Mouse (Mus musculus) splenic B cell, adult 2 months (primary cell): ENCODE data around the gene Olfr1477.
"Not testable (repeated sequence)": the region's sequence is repeated elsewhere in the genome, so short reads cannot be mapped to it uniquely, and the experiment has no call there.

Experiments used
- DNase-seq: peaks from one replicate; pipeline ENCODE4 v3.0.0-alpha.2; 2011; ENCODE audit warnings: low read depth, low spot score
- H3K27me3 ChIP-seq: 2 replicates; pipeline ENCODE4 v1.6.1; 2012; ENCODE audit warnings: mild to moderate bottlenecking, low read length, moderate library complexity, mixed read lengths; ENCODE audit not compliant: control insufficient read depth, poor library complexity, insufficient read depth, severe bottlenecking
- H3K36me3 ChIP-seq: 2 replicates; pipeline ENCODE4 v1.6.1; 2012; ENCODE audit warnings: mild to moderate bottlenecking, low read length, moderate library complexity, mixed read lengths; ENCODE audit not compliant: control insufficient read depth, poor library complexity, insufficient read depth, severe bottlenecking

Gene Olfr1477

GRCm38 (mm10) chr19:13500246-13500645 lies at the start of gene Olfr1477:
Gene Olfr1477 (plus strand): TSS chr19:13500546.
- Histone ChIP-seq H3K27me3 (no peaks in the 10 kb centered on the region), H3K36me3 (no peaks in the 10 kb centered on the region)
- no peak for DNase-seq

GRCm38 (mm10) chr19:13455986-13456385 lies 44.4 kb upstream of the Olfr1477 start, which contains the start of gene Olfr1472:
Gene Olfr1472 (minus strand): TSS chr19:13456086.
- no peaks in the 10 kb centered on the region for H3K27me3 ChIP-seq
- H3K36me3 ChIP-seq, result no peaks in the 10 kb centered on the region
- DNase-seq, result no peak

DNA sequence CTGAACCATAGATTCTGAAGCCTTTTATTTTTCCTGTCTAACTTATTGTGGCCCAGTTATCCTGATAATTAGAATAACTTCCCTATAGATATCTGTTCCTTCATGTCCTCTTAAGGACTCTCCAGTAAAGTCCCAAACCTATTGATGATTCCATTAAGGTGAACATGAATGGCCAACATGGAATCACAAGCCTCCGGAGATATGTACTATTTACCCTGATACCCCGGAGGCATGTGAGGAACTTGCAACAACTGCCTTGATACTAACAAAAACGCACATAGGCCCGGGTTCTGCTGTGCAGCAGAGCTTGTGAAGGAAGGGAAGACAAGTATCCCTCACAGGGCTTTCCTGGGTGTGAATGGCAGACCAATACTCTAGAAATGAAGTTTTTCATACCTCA lies 31.1 kb upstream of the Olfr1477 start, which contains the start of gene Olfr1474:
Gene Olfr1474 (plus strand): TSS at position 301 of the 400 bp plus-strand sequence.
- H3K36me3 ChIP-seq, H3K27me3 ChIP-seq, DNase-seq: not testable (repeated sequence)

DNA sequence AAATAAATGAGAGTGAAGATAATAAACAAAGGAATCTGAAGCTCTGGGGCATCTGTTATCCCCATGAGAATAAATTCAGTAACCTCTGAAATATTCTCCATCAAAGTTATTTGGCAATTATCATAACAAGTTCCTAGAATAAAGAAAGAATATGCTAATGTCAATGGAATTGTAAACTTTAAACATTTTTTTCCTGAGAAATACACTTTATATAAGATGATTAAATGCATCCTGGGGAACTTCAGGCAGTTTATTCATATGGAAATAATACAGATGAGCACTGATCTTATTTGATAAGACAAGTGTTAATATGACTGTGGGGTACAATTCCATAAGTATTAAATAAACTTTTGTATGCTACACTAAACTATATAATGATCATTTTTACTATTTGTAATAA lies 20.2 kb upstream of the Olfr1477 start, which contains the start of gene Olfr1475:
Gene Olfr1475 (minus strand): TSS at position 101 of the 400 bp plus-strand sequence.
- Histone ChIP-seq H3K36me3 (no peaks in the 10 kb centered on the region), H3K27me3 (no peaks in the 10 kb centered on the region)
- no peak for DNase-seq

DNA sequence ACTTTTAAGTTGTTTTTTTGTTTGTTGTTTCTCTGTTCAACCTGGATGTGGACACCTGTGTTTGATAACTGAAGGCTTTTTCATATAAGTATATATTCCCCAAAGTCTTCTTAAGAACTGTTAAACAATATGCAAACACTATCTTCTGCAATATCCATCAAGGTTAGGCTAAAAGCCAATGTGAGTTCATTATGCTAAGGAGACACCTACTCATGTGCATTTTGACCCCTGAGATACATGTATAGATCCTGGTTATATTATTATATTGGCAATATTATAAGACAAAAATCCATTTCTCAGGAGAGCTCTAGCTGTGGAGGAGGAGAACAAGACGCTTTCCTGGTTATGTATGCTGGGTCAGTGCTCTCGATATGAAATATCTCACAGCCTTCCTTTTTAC lies 27.3 kb downstream of the Olfr1477 start, which contains the start of gene Olfr1480:
Gene Olfr1480 (plus strand): TSS at position 301 of the 400 bp plus-strand sequence.
- H3K36me3 ChIP-seq, result no peaks in the 10 kb centered on the region
- no peak for DNase-seq
- no peaks in the 10 kb centered on the region for H3K27me3 ChIP-seq
